Mouse (Mus musculus): ENCODE measurements around the gene Brms1l. TPM values are rescaled to one million over a fixed set of nuclear protein-coding genes. Genes with fewer than 3 reads are reported as not detected.

The Brms1l gene
- polyA plus RNA-seq, 1 experiment from 2014 or later, result 43.6 TPM

DNA sequence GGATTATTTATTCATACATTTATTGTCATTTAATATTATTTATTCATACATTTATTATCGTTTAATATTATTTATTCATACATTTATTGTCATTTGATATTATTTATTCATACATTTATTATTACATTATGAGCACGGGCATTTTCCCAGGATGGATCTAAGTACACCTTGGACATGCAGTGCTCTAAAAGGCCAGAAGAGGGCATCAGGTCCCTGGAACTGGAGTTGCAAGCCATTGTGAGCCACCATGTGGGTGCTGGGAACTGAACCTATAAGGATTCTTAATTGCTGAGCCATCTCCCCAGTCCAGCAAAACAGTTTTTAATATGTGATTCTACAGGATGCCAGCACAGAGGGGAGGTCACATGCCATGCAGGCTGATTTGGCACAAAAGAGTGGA lies 10.6 kb upstream of the Brms1l start:
- Histone ChIP-seq H3K4me1 (no peaks in the 10 kb centered on the region), H3K9ac (no peak overlapping the region), H3K36me3 (no peaks in the 10 kb centered on the region), H3K27ac (replicated peaks) (no peak overlapping the region), H3K27me3 (no peaks in the 10 kb centered on the region), H3K4me3 (replicated peaks) (no peak overlapping the region), H3K9me3 (replicated peaks) (no peaks in the 10 kb centered on the region), H3K4me2 (replicated peaks) (no peak overlapping the region)
- WGBS, result 83% methylated on average over 2 of the region's 2 CpGs
- ATAC-seq (ENCODE audit: insufficient number of reproducible peaks, low FRiP score, low TSS enrichment, low read depth), result no peak

DNA sequence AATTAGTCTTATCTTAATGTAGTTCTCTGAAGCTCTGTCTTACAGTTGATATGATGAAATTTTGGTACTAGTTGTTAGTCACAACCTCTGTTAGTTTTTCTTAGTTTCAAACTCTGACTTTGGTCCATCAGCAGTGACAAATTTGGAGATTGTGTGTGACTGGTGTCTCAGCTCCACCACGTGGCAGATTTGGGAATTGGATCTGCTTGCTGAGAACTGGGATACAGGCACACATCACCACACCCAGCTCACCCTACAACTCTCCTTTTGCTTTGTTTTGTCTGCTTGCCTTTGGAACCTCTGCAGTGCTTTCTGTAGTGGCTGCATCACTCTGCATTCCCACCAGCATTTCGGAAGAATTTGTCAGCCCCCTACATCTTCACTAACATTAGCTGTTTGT lies 5.0 kb upstream of the Brms1l start:
- Histone ChIP-seq H3K4me3 (replicated peaks) (no peak overlapping the region), H3K27me3 (no peaks in the 10 kb centered on the region), H3K9ac (no peak overlapping the region), H3K4me1 (no peaks in the 10 kb centered on the region), H3K4me2 (replicated peaks) (no peak overlapping the region), H3K9me3 (replicated peaks) (no peaks in the 10 kb centered on the region), H3K27ac (replicated peaks) (no peak overlapping the region), H3K36me3 (no peaks in the 10 kb centered on the region)
- WGBS, result 25% methylated on average over 2 of the region's 2 CpGs
- no peak for ATAC-seq (ENCODE audit: insufficient number of reproducible peaks, low FRiP score, low TSS enrichment, low read depth)

DNA sequence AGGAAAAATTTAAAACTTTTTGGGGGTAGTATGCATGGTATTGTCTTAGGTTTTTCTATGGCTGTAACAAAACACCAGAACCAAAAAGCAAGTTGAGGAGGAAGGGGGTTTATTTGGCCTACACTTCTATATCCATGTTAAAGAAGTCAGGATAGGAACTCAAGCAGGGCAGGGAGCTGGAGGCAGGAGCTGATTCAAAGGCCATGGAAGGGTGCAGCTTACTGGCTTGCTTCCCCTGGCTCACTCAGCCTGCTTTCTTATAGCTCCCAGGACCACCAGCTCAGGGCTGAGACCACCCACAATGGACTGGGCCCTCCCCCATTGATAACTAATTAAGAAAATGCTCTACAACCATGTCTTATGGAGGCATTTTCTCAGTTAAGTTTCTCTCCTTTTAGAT lies 3.2 kb upstream of the Brms1l start:
- Histone ChIP-seq H3K4me2 (replicated peaks) (no peak overlapping the region), H3K36me3 (no peaks in the 10 kb centered on the region), H3K4me1 (peaks cover 4% of the 10 kb centered on the region), H3K9ac (no peak overlapping the region), H3K27me3 (no peaks in the 10 kb centered on the region), H3K27ac (replicated peaks) (no peak overlapping the region), H3K4me3 (replicated peaks) (no peak overlapping the region), H3K9me3 (replicated peaks) (no peaks in the 10 kb centered on the region)
- ATAC-seq (ENCODE audit: insufficient number of reproducible peaks, low FRiP score, low TSS enrichment, low read depth), result no peak

DNA sequence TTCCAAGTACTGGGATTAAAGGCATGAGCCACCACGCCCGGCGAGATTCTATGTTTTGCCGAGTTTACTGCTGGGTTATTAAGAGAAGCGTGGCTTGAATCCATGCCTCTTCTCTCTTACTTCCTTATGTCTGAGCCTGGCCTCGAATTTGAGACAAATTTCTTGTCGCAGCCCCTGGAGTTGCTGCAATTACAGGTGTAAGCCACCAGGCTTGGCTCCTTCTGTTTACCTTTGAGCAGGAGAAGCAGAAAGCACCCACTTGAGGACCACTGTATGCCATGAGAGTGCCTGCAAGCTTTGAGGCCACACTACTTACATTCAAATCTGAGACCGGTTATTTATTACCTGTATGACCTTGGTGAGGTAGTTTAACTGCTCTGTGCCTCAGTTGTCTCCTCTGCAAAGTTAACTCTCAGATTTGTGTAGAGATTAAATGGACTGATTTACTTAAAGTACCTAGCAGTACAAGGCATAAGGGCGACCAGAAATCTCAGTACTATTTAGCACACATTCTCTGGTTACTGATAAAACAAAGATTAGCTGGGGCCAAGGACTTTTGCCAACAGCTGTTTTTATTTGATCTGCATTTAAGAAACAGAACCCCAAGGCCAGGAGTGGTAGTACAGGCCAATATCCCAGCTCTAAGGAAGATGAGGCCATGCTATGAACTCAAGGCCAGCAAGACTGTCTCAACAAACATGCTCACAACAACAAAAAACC lies 2.1 kb upstream of the Brms1l start:
- ATAC-seq (ENCODE audit: insufficient number of reproducible peaks, low FRiP score, low TSS enrichment, low read depth), result no peak
- H3K27ac ChIP-seq (replicated peaks), result no peak overlapping the region

DNA sequence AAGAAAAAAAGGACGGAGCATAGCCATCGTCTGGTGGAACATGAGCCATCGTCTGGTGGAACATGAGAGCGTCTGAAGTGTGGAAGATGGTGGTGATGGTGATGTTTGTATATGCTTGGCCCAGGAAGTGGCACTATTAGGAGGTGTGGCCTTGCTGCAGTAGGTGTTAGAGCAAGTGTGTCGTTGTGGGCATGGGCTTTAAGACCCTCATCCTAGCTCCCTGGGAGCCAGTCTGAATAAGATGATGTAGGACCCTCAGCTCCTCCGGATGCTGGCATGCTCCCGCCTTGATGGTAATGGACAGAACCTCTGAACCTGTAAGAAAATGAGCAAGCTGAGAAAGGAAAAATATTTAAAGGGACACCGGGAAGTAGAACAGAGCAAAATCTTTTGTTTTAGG lies 1.2 kb upstream of the Brms1l start:
- no peak for ATAC-seq (ENCODE audit: insufficient number of reproducible peaks, low FRiP score, low TSS enrichment, low read depth)
- H3K36me3 ChIP-seq, result no peaks in the 10 kb centered on the region
- no peaks in the 10 kb centered on the region for H3K27me3 ChIP-seq
- no peak overlapping the region for H3K4me2 ChIP-seq (replicated peaks)
- H3K4me3 ChIP-seq (replicated peaks), result no peak overlapping the region
- peaks cover 4% of the 10 kb centered on the region for H3K4me1 ChIP-seq
- WGBS, result 76% methylated on average over 8 of the region's 8 CpGs
- H3K9me3 ChIP-seq (replicated peaks), result no peaks in the 10 kb centered on the region
- H3K9ac ChIP-seq, result no peak overlapping the region
- no peak overlapping the region for H3K27ac ChIP-seq (replicated peaks)

More for the DNA sequence above, 2.1 kb upstream of the Brms1l start:
- H3K9me3 ChIP-seq (replicated peaks), result no peaks in the 10 kb centered on the region
- 64% methylated on average over 9 of the region's 9 CpGs for WGBS
- no peaks in the 10 kb centered on the region for H3K36me3 ChIP-seq
- no peak overlapping the region for H3K9ac ChIP-seq
- no peak overlapping the region for H3K4me3 ChIP-seq (replicated peaks)
- H3K4me2 ChIP-seq (replicated peaks), result no peak overlapping the region
- H3K4me1 ChIP-seq, result peaks cover 4% of the 10 kb centered on the region
- no peaks in the 10 kb centered on the region for H3K27me3 ChIP-seq

DNA sequence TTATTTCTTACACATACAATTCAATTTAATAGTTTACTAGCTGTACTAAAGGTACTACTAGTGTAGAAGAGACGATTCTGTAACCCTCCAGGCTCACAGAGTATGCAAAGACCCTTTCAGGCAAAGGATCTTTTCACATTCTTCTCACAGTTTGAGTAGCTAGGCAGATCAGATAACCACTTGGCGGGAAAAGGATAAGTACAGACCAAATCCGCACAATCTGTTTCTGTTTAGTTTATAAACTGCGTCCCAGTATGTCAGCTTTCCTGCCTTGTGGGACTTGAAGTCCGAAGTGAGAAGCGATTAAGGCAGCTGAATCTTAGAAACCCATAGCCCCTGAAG lies 296 bp upstream of the Brms1l start:
- Histone ChIP-seq H3K4me2 (replicated peaks) (peak overlapping the region; percentile 58), H3K27me3 (no peaks in the 10 kb centered on the region), H3K27ac (replicated peaks) (peak overlapping the region; percentile 78; the same call in 1 of the 2 replicates), H3K9me3 (replicated peaks) (no peaks in the 10 kb centered on the region), H3K4me1 (peaks cover 4% of the 10 kb centered on the region), H3K36me3 (no peaks in the 10 kb centered on the region; the same call in 1 of the 2 replicates), H3K4me3 (replicated peaks) (peak overlapping the region; percentile 74), H3K9ac (no peak overlapping the region)
- no peak for ATAC-seq (ENCODE audit: insufficient number of reproducible peaks, low FRiP score, low TSS enrichment, low read depth)
- under 1% methylated on average over 6 of the region's 6 CpGs for WGBS

DNA sequence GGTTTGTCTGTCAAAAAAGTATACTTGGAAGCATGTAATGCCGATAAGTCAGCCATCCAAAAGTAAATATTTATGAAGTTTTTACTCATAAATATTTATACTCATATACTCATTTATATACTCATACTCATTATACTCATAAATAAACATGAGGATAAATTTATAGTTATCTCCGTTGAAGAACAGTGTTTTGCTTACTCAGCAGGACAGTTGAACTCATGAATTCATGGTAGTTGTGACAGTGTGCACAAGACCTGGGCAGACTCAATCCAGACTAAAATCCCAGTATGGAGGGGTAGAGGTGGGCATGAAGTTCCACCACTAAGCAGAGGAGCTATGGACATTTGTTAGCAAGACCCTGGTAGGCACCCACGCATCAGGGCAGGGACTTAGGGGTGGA lies 1.4 kb downstream of the Brms1l start:
- H3K36me3 ChIP-seq, result peaks cover 9% of the 10 kb centered on the region
- ATAC-seq (ENCODE audit: insufficient number of reproducible peaks, low FRiP score, low TSS enrichment, low read depth), result no peak
- H3K4me2 ChIP-seq (replicated peaks), result peak overlapping the region; percentile 58
- H3K4me3 ChIP-seq (replicated peaks), result peak overlapping the region; percentile 74
- H3K9me3 ChIP-seq (replicated peaks), result no peaks in the 10 kb centered on the region
- H3K27ac ChIP-seq (replicated peaks), result no peak overlapping the region
- H3K9ac ChIP-seq, result no peak overlapping the region
- H3K27me3 ChIP-seq, result no peaks in the 10 kb centered on the region
- H3K4me1 ChIP-seq, result peaks cover 4% of the 10 kb centered on the region
- WGBS, result 75% methylated on average over 3 of the region's 3 CpGs

DNA sequence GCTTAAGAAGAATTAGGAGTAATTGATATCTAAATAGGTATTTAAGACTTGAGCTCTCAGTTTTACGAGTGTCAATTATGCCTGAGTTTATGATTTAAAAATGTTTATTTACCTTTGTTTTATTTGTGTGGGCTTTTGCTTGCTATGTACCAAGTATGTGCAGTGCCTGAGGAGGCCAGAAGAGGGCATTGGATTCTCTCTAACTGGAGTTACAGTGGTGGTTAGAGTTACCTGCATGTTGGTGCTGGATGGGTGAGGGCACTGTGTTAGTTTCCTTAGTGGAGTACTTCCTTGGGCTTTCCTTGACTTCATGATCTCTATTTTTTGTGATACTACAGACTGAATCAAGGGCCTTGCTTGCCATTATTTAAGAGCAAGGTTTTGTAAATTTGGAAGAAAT lies 10.6 kb downstream of the Brms1l start:
- Histone ChIP-seq H3K4me1 (no peaks in the 10 kb centered on the region), H3K4me2 (replicated peaks) (no peak overlapping the region), H3K36me3 (peaks cover 38% of the 10 kb centered on the region), H3K9me3 (replicated peaks) (no peaks in the 10 kb centered on the region), H3K27me3 (no peaks in the 10 kb centered on the region), H3K9ac (no peak overlapping the region), H3K27ac (replicated peaks) (no peak overlapping the region), H3K4me3 (replicated peaks) (no peak overlapping the region)
- 76% methylated on average over 1 of the region's 1 CpGs for WGBS
- no peak for ATAC-seq (ENCODE audit: insufficient number of reproducible peaks, low FRiP score, low TSS enrichment, low read depth)

DNA sequence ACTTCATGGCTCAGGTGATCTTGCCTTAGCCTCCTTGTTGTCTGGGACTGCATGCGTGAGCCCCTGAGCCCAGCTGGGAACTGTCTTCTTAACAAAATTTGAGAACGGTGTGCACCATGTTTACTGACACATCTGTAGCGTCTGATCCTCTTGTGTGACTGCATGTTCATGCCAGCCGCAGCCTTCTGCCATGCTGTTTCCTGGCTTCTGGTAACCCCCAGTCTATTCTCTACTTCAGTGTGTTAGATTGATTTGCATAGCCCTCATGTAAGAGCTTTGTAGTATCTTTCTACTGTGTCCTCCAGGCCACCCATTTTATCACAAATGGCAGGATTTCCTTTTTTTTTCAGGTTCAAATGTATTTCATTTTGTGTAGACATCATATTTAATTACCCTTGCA lies 11.7 kb downstream of the Brms1l start:
- H3K4me2 ChIP-seq (replicated peaks), result no peak overlapping the region
- H3K9ac ChIP-seq, result no peak overlapping the region
- H3K27me3 ChIP-seq, result no peaks in the 10 kb centered on the region
- 94% methylated on average over 4 of the region's 4 CpGs for WGBS
- peaks cover 29% of the 10 kb centered on the region for H3K36me3 ChIP-seq
- no peak overlapping the region for H3K4me3 ChIP-seq (replicated peaks)
- H3K27ac ChIP-seq (replicated peaks), result no peak overlapping the region
- H3K9me3 ChIP-seq (replicated peaks), result no peaks in the 10 kb centered on the region
- H3K4me1 ChIP-seq, result no peaks in the 10 kb centered on the region
- no peak for ATAC-seq (ENCODE audit: insufficient number of reproducible peaks, low FRiP score, low TSS enrichment, low read depth)

DNA sequence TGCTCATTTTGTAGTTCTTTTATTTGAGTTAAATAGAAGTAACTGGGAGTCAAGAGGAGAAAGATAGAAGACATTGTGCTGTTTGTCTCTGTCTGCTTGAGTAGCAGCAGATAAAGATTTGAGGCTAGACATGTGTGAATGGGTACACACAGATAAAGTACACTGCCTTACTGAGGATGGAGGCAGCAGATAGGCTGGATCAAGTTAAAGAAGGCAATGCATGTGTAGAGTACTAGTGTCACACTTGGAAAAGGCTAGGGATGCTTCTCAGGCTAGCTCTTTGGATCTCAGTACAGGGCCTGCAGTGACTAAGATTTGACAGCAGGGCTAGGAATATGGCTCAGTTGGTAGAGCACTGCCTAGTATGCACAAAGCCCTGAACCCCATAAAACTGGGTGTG lies 14.5 kb downstream of the Brms1l start:
- Histone ChIP-seq H3K27me3 (no peaks in the 10 kb centered on the region), H3K27ac (replicated peaks) (no peak overlapping the region), H3K36me3 (peaks cover 28% of the 10 kb centered on the region), H3K9me3 (replicated peaks) (no peaks in the 10 kb centered on the region), H3K4me3 (replicated peaks) (no peak overlapping the region), H3K4me2 (replicated peaks) (no peak overlapping the region), H3K9ac (no peak overlapping the region), H3K4me1 (no peaks in the 10 kb centered on the region)
- no peak for ATAC-seq (ENCODE audit: insufficient number of reproducible peaks, low FRiP score, low TSS enrichment, low read depth)

DNA sequence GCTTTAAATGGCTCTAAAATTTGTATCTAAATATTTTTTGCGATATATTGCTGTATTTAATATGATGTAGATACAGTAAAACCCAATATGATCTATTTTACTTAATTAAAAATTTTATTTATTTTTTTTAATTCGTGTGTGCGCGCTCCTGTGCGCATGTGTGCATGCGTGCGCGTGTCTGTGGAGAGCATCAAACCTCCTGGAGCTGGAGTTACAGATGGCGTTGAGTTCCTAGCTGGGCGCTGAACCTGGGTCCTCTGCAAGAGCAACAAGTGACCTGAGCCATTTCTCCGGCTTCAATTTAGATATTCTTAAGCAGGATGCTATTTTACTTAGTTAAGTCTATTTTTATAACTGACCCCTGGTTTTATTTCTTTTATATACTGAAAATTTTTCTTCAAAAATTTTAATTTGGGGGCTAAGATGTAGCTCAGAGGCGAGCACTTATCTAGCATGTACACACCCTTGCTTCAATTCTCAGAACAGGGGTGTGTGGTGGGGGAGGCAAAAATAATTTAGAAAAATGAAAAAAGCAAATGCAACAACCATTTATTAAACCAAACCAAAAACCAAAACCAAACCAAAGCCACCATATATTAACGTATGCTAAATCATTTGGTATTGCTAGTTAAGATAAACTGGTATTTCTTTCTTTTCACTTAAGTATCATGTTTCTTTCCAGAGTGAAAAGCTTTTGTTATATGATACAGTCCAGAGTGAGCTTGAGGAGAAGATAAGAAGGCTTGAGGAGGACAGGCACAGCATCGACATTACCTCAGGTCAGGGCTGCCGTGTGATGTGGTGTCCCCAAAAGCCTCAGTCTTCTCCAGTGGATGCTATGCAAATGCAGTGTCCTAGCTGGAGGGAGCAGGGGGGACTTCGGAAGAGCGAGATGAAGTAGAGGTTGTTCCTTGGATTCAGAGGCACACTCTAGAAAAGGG lies 23.6 kb downstream of the Brms1l start:
- H3K4me1 ChIP-seq, result no peaks in the 10 kb centered on the region
- WGBS, result 88% methylated on average over 17 of the region's 17 CpGs
- no peak overlapping the region for H3K9ac ChIP-seq
- H3K9me3 ChIP-seq (replicated peaks), result 0 out of 2 replicates have a peak, but pooled peaks cover 6% of the 10 kb centered on the region
- no peak for ATAC-seq (ENCODE audit: insufficient number of reproducible peaks, low FRiP score, low TSS enrichment, low read depth)
- no peak overlapping the region for H3K4me3 ChIP-seq (replicated peaks)
- no peak overlapping the region for H3K4me2 ChIP-seq (replicated peaks)
- H3K27me3 ChIP-seq, result no peaks in the 10 kb centered on the region
- no peak overlapping the region for H3K27ac ChIP-seq (replicated peaks)
- peaks cover 49% of the 10 kb centered on the region for H3K36me3 ChIP-seq
